Mouse (Mus musculus) frontal cortex, postnatal 36 days (tissue): ENCODE measurements around the gene Clec10a.
A peak's percentile ranks its signal among the peaks of the same experiment; 100 is the strongest.
"Not testable (repeated sequence)": the region's sequence is repeated elsewhere in the genome, so short reads cannot be mapped to it uniquely, and the experiment has no call there.

ENCODE experiments used
- DNase-seq, 2 experiments: peaks; one replicate each; pipeline ENCODE4 v3.0.0; 2022; ENCODE audit warnings: low spot score in 2 of 2

The Clec10a gene

DNA sequence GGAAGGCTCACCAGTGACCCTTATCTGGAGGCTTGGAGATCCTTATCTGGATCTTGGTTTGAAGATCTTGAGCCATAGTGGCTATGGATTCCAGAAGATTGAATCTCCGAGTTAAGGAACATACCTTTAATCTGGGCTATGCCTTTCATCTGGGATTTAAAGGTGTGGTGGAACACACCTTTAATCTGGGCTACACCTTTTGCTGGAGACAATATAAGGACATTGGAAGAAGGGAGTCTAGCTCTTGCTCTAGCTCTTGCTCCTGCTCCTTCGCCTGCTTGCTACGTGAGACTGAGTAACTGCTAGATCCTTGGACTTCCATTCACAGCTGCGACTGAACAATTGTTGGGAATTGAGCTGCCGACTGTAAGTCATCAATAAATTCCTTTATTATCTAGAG, at the start of gene Clec10a:
Gene Clec10a (plus strand): TSS at position 301 of the 400 bp plus-strand sequence.
- not testable (repeated sequence) for DNase-seq

GRCm38 (mm10) chr11:70107085-70107484, 48.9 kb upstream of the Clec10a start:
- no peak for DNase-seq

DNA sequence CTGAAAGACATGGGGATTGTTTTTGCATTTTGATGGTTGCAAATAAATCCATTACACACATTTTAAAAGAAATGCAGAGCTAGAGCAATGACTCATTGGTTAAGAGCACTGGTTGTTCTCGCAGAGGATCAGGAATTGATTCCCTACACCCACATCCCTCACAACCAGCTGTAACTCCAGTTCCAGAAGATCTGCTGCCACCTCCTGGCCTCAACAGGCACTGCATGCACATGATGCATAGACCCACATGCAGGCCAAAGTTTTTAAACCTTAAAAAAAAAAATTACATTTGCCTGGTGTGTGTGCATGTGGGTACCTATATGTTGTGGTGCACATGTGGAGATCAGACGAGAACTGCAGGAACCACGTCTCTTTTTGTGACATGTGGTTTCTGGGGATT, 45.9 kb upstream of the Clec10a start:
- peak in 1 of 2 experiments; percentile 3 for DNase-seq

DNA sequence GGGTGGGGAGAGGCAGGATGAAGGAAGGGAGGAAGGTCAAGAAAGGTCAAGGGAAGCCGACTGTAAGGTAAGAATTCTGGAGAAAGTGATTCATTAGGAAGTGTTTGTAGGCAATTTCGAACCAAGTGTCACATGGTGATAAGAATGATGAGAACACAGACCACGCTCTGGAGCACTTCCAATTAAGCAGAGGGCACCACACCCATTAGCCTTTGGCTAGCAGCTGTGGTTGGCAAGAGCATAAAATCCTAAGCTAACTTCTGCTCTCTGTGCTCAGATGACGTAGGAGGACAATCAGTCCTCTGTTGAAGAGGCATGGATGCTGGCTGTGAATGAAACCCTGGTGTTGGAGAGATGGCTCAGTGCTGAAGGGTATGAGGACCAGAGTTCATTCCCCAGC, 41.4 kb upstream of the Clec10a start:
- DNase-seq, result no peak

DNA sequence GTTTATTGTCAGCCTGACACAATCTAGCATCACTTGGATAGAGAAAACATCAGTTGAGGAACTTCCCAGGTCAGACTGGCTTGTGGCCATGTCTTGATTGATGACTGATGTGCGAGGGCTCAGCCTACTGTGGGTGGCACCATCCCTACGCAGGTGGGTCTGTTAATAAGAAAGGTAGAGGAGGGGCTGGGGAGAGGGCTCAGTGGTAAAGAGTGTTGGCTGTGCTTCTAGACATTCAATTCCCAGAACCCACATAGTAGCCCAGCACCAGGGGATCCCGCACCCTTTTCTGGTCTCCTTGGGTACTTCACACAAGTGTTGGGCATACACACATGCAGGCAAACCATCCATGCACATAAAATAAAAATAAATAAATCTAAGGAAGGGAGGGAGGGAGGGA, 40.1 kb upstream of the Clec10a start:
- DNase-seq, result no peak

DNA sequence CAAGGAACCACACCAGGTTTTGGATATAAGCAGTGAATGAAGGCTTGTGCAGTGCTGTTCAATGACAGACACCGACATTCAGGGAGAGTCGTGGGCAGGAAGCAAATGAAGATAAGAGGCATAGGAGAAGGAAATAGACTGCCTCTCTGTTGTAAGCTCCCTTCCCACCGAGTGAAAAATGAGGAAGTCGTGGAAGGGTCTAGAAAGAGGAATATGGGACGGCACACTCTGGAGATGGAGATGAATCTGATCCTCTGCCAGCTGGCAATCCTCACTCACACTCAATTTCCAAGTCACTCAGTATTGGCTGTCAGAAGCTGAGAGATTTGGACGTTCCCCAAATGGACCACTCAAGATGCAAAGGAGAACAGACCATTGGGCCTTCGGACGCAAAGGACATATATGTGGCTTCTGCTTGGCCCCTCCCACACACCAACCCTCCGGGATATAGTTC, 26.0 kb upstream of the Clec10a start, which contains the start of gene Mgl2:
Gene Mgl2 (plus strand): TSS at position 404 of the 454 bp plus-strand sequence.
- DNase-seq, result no peak

- not testable (repeated sequence) for DNase-seq
These were observed 21.0 kb upstream of the Clec10a start for GRCm38 (mm10) chr11:70135001-70135400.

DNA sequence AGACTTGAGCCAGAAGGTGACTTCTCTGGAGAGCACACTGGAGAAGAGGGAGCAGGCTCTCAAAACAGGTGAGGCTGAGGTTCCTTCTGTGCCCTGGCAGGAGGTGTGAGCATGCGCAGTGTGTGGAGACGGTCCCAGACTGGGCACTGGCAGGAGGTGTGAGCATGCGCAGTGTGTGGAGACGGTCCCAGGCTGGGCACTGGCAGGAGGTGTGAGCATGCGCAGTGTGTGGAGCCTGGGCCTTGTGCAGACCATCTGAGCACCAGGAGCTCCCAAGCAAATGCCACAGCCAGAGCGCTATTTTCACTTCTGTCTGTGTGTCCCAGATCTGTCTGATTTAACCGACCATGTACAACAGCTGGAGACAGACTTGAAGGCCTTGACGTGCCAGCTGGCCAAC, 20.1 kb upstream of the Clec10a start:
- not testable (repeated sequence) for DNase-seq

DNA sequence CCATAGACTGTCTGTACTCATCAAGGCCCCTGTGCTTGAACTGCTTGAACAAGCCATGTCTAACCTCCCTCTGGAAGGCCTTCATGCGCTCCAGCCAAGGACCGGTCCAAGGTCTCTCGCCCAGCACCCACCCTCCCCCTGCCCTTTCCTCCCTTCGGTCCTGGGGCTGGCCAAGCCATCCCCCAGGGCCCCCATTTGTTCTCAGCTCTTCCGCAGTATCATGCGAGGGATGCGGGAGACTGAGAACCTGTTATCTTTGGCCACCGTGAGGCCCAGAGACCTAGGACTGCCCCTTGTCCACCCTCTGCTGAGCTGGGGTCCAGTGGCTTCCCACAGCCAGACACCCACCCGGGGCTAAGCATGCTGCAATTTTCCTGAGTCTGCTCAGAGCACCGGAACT, 16.8 kb upstream of the Clec10a start:
- DNase-seq, result no peak

DNA sequence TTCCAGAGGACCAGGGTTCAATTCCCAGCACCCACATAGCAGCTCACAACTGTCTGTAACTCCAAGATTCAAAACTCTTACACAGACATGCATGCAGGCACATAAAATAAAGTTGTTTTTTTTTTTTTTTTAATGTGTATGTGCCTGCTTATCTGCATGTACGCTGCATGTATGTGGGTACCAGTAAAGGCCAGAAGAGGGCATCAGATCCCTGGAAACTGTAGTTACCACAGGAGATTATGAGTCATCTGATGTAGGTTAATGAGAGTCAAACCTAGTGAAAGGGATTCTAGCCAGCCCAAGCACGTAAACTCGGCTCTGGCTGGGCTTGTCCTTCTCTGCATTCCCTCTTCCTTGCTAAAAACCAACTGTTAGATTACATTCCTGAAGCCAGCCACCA, 4.9 kb upstream of the Clec10a start:
- no peak for DNase-seq

DNA sequence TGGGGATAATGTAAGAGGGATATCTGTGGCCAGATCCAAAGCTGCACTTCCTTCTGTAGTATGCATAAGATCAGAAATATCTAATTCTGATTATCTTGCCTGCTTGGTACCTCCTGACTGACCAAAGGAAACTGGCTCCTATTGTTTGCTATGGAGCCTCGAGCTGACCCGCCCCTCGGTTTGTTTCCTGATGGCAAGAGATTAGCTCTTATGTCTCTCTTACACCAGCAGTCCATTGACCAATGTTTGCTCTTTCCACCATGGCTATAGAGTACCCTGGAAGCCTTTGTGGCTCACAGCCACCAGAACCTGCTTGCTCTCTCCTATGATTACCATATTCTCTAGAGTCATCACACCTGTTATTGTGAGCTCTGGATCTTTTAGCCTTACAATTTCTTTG, 6.3 kb downstream of the Clec10a start:
- DNase-seq, result no peak

DNA sequence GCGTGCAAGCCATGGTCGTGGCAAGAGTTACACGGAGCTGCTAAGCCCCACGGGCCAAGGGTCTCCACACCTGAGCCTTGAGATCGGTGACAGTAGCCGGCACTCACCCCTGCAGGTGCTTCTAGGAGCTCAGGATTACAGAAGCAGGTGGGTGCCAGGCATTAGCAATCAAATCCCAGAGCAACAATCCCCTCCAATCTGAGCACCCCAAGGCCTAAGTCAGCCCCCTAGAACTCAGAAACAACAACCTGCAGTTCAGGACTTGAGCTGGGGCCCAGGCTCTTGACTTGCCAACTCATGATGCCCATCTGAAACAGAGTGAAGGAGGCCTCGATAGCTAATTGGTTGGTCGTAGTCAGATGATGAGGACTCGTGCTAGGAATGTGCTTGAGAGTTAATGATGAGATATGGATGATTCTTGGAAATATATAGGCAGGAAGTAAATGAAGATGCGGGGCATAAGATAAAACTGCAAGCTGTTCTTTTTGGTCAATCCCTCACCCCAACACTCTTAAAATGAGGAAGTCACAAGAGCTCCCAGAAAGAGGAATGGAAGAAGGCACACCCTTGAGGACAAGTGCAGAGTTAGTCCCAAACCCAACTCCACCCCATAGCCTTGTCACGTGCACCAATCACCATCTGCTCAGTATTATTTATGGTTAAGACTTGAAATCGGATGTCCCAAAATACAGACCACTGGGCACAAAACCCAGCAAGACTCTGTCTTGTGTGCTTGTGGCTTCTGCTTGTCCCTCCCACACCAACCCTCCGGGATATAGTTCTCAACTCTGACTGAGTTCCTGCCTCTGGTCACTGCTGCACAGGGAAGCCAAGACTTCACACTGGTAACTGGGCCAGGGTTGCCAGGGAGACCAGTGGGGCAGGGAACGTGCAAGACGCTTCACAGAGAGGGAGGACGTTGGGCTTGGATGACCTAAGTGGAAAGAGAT, 10.2 kb downstream of the Clec10a start:
- no peak for DNase-seq

GRCm38 (mm10) chr11:70168136-70168535, 12.1 kb downstream of the Clec10a start:
- DNase-seq, result no peak

DNA sequence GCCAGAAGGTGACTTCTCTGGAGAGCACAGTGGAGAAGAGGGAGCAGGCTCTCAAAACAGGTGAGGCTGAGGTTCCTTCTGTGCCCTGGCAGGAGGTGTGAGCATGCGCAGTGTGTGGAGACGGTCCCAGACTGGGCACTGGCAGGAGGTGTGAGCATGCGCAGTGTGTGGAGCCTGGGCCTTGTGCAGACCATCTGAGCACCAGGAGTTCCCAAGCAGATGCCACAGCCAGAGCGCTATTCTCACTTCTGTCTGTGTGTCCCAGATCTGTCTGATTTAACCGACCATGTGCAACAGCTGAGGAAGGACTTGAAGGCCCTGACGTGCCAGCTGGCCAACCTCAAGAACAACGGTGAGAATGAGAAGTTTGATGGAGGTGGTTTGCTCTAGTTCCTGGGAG, 13.5 kb downstream of the Clec10a start:
- peak in 1 of 2 experiments; percentile 20 for DNase-seq

GRCm38 (mm10) chr11:70170291-70170690, 14.3 kb downstream of the Clec10a start:
- DNase-seq, result no peak

GRCm38 (mm10) chr11:70171181-70171580, 15.2 kb downstream of the Clec10a start:
- DNase-seq, result no peak

DNA sequence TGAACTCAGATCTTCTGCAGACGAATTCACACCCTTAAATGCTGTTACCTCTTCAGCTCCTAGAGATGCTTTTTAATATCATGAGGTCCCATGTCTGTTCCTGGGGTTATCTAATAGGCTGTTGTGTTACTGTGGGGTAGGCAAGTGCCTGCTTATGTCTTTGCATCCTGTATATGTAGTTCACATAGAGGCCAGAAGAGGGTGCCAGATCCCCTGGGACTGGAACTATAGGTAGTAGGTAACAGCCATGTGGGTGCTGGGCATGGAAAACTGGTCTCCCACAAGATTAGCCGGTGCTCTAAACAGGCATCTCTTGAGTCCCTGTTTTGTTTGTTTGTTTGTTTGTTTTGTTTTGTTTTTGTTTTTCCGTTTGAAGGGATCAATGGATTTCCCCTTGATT, 15.8 kb downstream of the Clec10a start:
- peak in 1 of 2 experiments; percentile 24 for DNase-seq

DNA sequence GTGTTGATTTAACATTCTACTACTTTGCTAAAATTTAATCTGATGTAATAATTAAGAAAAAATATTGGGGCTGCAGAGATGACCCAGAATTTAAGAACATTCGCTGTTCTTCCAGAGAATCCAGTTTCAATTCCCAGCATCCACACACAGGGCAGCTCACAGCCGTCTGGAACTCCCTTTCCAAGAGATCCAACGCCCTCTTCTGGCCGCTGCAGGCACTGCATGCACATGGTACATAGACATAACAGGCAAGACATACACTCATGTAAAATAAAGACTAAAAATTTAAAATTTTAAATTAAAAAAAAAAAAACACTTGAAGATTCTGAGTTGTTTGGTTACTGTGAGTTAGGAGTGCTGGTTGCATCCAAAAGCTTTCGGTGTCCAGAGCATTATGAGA, 16.3 kb downstream of the Clec10a start:
- DNase-seq, result no peak

DNA sequence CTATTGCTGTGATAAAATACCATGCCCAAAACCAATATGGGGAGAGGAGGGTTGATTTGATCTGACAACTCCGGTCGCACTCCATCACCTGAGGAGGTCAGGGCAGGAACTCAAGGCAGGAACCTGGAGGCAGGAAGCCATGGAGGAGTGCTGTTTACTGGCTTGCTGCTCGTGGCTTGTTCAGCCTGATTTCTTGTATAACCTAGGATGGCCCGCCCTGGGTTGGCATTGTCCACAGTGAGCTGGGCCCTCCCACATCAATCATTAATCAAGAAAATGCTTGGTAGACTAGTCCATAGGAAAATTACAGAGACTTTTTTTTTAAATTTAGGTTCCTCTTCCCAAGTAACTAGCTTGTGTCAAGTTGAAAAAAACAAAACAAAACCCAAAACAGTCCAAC, 18.5 kb downstream of the Clec10a start:
- DNase-seq, result no peak

GRCm38 (mm10) chr11:70177647-70178046, 21.6 kb downstream of the Clec10a start:
- DNase-seq, result no peak

GRCm38 (mm10) chr11:70178311-70178710, 22.3 kb downstream of the Clec10a start:
- no peak for DNase-seq

DNA sequence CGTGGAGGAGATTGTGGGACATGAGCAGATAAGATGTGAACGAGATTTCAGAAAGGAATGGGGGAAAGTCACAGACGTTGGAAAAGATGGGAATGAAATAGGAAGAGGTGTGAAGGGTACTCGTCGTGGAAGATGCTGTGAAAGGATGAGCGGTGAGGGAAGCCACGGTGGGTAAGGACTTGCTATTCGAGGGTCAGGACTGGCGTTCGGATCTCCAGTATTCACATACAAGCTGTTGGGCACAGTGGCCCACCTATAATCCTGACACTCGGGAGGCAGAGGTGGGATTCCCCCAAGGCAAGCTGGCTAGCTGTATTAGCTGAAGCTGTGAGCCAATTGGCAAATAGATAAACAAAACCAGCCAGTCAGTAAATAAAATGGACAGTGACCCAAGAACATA, 22.8 kb downstream of the Clec10a start:
- DNase-seq, result no peak

DNA sequence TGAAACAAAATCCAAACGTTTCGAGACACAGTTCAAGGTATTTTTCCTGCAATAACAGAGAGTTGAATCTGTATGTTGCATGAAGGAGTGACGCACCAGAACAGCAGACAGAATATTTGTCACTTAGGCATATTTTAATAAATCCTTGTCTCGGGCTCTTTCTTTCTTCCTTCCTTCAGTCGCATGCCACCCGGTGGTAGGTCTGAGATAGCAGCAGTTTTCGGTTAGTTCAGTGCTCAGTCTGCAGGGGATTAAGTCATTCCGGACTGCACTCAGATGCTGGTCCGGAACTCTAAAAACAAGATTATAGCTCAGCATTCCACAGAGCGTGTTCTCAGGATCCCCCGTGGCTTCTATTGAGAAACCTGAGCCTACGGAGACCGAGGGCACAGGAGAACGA, 23.4 kb downstream of the Clec10a start:
- peak in 1 of 2 experiments; percentile 20 for DNase-seq
